Mouse (Mus musculus): ENCODE results near the gene Fbxl14. TPM values are rescaled to one million over a fixed set of nuclear protein-coding genes. Genes with fewer than 3 reads are reported as not detected.

The Fbxl14 gene
- polyA plus RNA-seq, 1 experiment from 2014 or later = 4.6 TPM

Other genes starting within 250 kb of the Fbxl14 start
- gene Cacna2d4, start 243.1 kb upstream of the Fbxl14 start, polyA plus RNA-seq (2015; fragmentation: Nextera tagmentation; extraction: Ambion mirVana) = 0.04 and 0.30 TPM in 2 replicates
- 0.29 and 0.49 TPM in 2 replicates for gene Lrtm2, start 148.9 kb upstream of the Fbxl14 start, polyA plus RNA-seq (2015; fragmentation: Nextera tagmentation; extraction: Ambion mirVana)
- 101 and 111 TPM in 2 replicates for gene Adipor2, start 62.0 kb upstream of the Fbxl14 start, polyA plus RNA-seq (2015; fragmentation: Nextera tagmentation; extraction: Ambion mirVana)
- 7.3 and 7.4 TPM in 2 replicates for gene Wnt5b, start 64.7 kb downstream of the Fbxl14 start, polyA plus RNA-seq (2015; fragmentation: Nextera tagmentation; extraction: Ambion mirVana)

Measured in intestine, embryonic 15.5 days (tissue).